Mouse (Mus musculus): Measurements from ENCODE around the gene Coq6. TPM values are rescaled to one million over a fixed set of nuclear protein-coding genes. Genes with fewer than 3 reads are reported as not detected.
A peak's percentile ranks its signal among the peaks of the same experiment; 100 is the strongest.

Gene Coq6
- total RNA-seq, 2 experiments from 2014 or later: 31.0 to 34.3 TPM

GRCm38 (mm10) chr12:84393847-84394246 is 32.4 kb downstream of the Coq6 start:
- no peak for DNase-seq

DNA sequence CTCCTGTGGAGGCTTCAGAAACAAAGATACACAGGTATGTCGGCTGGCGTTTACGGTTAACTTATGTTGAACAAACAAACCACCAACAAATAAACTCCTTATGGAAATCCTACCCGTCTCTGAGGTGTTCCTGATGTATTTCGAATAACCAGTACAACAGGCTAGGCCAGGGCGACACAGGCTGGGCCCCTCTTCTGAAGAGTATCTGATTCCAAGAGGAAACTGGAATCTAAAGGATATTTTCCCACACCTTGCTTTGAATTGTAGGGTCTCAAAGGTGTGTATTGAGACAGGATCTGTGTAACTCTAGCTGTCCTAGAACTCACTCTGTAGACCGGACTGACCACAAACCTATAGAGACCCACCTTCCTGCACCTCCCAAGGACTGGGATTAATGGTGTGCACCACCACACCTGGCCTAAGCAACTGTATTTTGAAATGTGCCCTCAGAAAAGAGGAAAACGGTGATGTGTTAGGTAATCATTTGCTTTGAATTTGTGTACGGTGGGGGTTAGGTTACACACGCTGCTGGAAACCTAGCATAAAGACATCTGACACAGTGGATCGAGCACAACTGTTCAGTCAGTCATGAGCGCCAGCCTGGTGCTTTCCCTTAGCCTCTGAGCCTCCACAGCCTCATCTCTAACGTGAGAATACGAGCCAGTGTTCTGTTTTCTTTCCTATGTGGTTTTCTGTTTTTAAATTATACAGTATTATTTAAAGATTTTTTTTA is 35.7 kb downstream of the Coq6 start:
- no peak for DNase-seq

DNA sequence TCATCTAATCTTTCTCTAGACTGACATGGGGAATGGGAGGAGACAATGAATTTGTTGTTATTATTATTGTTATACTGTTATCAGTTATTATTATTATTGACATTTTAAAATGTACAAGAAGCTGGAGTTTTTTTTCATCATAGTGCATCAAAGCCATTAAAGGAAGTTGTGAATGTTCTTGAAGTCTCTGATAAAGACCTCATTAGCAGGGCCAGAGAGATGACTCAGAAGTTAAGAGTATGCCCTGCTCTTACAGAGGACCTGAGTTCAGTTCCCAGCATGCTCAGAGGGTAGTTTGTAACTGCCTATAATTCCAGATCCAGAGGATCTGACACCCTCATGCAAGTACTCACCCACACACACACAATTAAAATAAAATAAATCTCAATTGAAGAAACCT is 36.2 kb downstream of the Coq6 start:
- no peak for DNase-seq

DNA sequence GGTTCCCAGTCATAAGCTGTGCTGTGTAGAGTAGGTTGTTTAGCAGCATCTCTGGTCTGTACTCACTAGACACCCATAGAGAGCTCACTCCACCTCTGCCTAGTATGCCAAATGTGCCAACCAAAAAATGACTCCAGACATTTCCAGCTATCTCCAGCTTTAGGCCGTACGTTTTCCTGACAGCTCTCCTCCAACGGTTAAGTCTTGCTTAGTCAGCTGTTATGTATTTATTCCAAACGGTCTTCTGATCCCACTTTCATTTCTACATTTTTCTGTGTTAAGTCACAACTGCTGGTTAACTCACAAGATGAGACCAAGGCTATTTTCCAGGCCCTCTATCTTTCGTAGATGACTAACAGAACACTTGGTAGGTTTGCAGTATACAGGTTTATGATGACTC is 37.2 kb downstream of the Coq6 start:
- no peak for DNase-seq

DNA sequence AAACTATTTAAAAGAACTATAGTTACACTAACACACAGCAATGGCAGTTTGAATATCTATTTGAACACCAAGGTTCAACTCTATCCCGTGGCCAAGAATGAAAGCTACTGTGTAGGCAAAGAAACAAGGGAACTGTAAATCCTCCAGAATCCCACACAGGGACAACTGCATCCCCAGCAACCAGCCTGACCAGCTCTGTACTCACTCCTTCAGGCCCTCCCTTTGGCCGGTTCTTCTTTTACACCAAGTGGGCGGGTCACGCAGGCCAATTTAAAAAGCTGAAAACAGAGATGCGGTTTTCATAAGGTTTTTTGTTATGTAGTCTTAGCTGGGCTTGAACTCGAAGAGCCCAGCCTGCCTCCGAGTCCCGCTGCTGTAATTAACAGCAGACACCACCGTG is 37.7 kb downstream of the Coq6 start:
- no peak for DNase-seq

DNA sequence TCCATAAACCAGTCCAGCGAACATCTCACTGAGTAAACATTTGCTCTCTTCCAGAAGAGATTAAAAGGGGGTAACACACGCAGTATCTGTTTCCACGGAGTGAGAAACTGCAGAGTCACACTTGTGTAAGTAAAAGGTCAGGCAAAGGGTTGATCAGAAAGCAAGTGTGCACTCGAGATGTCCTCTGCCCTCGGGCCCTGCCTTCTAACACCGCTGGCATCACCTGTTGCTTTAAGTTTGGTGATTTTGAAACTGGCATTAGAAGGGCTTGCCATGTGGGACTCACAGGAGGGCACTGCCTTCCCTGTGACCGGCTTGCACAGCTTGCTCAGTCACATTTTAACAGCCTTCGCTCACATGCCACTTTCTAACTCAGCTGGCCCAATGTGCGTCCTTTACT is 38.2 kb downstream of the Coq6 start:
- no peak for DNase-seq

DNA sequence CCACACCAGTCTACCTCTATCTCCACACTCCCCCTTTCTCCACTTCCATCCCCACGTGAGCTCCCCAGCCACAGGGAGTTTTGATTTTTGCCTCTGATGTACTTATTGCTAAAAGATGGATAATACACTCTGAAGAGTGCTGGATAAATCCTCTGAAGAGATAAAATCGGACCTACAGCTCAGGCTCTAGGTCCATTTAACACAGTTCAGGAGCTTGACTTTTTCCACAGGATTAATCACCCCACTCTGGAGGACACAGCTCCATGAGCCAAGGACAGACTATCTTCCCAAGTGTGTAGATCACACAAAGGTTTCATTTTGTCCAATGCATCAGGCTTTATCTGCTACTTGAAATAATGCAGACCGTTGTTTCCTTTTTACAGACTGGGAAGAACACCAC is 38.6 kb downstream of the Coq6 start:
- no peak for DNase-seq

GRCm38 (mm10) chr12:84400653-84401052 is 39.2 kb downstream of the Coq6 start:
- DNase-seq: no peak

GRCm38 (mm10) chr12:84402923-84403322 is 41.5 kb downstream of the Coq6 start:
- DNase-seq: no peak

GRCm38 (mm10) chr12:84404541-84404940 is 43.1 kb downstream of the Coq6 start:
- DNase-seq: no peak

GRCm38 (mm10) chr12:84407259-84407658 is 45.8 kb downstream of the Coq6 start:
- DNase-seq: no peak

GRCm38 (mm10) chr12:84407874-84408818 is 46.7 kb downstream of the Coq6 start:
- DNase-seq: peak; percentile 9

GRCm38 (mm10) chr12:84408819-84409507 is 47.5 kb downstream of the Coq6 start, which contains the start of the genes Entpd5 and Bbof1:
TSS of gene Entpd5 (minus strand) at chr12:84409029.
TSS of gene Bbof1 (plus strand) at chr12:84409071.
- peak; percentile 93 for DNase-seq

- peak; percentile 80 for DNase-seq
These were observed 55.6 kb downstream of the Coq6 start, which contains the start of gene Rnf113a2 for GRCm38 (mm10) chr12:84416834-84417604. TSS of gene Rnf113a2 (plus strand) at chr12:84417196.

- DNase-seq: no peak
These were observed 56.1 kb downstream of the Coq6 start for GRCm38 (mm10) chr12:84417605-84417922.

Other genes with a start within 250 kb of the Coq6 start
- gene Dnal1, start 247.3 kb upstream of the Coq6 start, total RNA-seq (2021): 10 to 100 TPM in 1 of 2 experiments, 1 to 10 TPM in 1; 7.7 to 10.2 TPM
- gene Pnma1, start 213.2 kb upstream of the Coq6 start, total RNA-seq (2021): under 1 TPM; 0.23 to 0.54 TPM
- 10 to 100 TPM; 15.6 to 18.5 TPM for gene Elmsan1, start 142.8 kb upstream of the Coq6 start, total RNA-seq (2021)
- 10 to 100 TPM; 65.1 to 68.1 TPM for gene Ptgr2, start 76.4 kb upstream of the Coq6 start, total RNA-seq (2021)
- gene Zfp410, start 44.8 kb upstream of the Coq6 start, total RNA-seq (2021): 10 to 100 TPM; 21.6 to 25.8 TPM
- under 1 TPM; 0.42 to 0.65 TPM for gene Fam161b, start 176 bp downstream of the Coq6 start, total RNA-seq (2021)
- 1 to 10 TPM; 8.0 to 9.7 TPM for gene Entpd5, start 47.4 kb downstream of the Coq6 start, total RNA-seq (2021)
- gene Bbof1, start 47.4 kb downstream of the Coq6 start, total RNA-seq (2021): 1 to 10 TPM in 1 of 2 experiments, under 1 TPM in 1; 0.85 to 1.0 TPM
- 1 to 10 TPM; 5.9 to 6.8 TPM for gene Rnf113a2, start 55.5 kb downstream of the Coq6 start, total RNA-seq (2021)
- gene Aldh6a1, start 89.3 kb downstream of the Coq6 start, total RNA-seq (2021): 10 to 100 TPM; 32.1 to 34.1 TPM
- gene Lin52, start 89.8 kb downstream of the Coq6 start, total RNA-seq (2021): 1 to 10 TPM; 4.9 to 5.6 TPM
- gene Vsx2, start 208.1 kb downstream of the Coq6 start, total RNA-seq (2021): under 1 TPM in 1 of 2 experiments, not detected in 1; 0.07 TPM